Mouse (Mus musculus) spleen, adult 12 weeks (tissue): ENCODE results near the gene Zfp804a.

Source experiments
- DNase-seq: peaks from one replicate; pipeline ENCODE4 v3.0.0; 2022; ENCODE audit warnings: low spot score

Gene Zfp804a

GRCm38 (mm10) chr2:82053185-82053891, at the start of gene Zfp804a:
TSS of gene Zfp804a (plus strand) at chr2:82053222.
- no peak for DNase-seq

- no peak for DNase-seq
These were observed 1.4 kb upstream of the Zfp804a start for GRCm38 (mm10) chr2:82051635-82052034.

GRCm38 (mm10) chr2:82052338-82053184, 461 bp upstream of the Zfp804a start:
- DNase-seq: no peak

- no peak for DNase-seq
These were observed 1.4 kb downstream of the Zfp804a start for GRCm38 (mm10) chr2:82054446-82054845.

- no peak for DNase-seq
These were observed 11.6 kb downstream of the Zfp804a start for GRCm38 (mm10) chr2:82064671-82065070.

- DNase-seq: no peak
These were observed 14.9 kb downstream of the Zfp804a start for GRCm38 (mm10) chr2:82067912-82068311.

GRCm38 (mm10) chr2:82069172-82069571, 16.1 kb downstream of the Zfp804a start:
- no peak for DNase-seq

GRCm38 (mm10) chr2:82076883-82077282, 23.9 kb downstream of the Zfp804a start:
- no peak for DNase-seq

GRCm38 (mm10) chr2:82078287-82078994, 25.4 kb downstream of the Zfp804a start:
- DNase-seq: no peak

GRCm38 (mm10) chr2:82080678-82081077, 27.7 kb downstream of the Zfp804a start:
- no peak for DNase-seq

GRCm38 (mm10) chr2:82113148-82113547, 60.1 kb downstream of the Zfp804a start:
- no peak for DNase-seq

- no peak for DNase-seq
These were observed 60.6 kb downstream of the Zfp804a start for GRCm38 (mm10) chr2:82113650-82114049.

- DNase-seq: no peak
These were observed 66.6 kb downstream of the Zfp804a start for GRCm38 (mm10) chr2:82119577-82119976.

- DNase-seq: no peak
These were observed 125.7 kb downstream of the Zfp804a start for GRCm38 (mm10) chr2:82178693-82179092.

- DNase-seq: no peak
These were observed 128.0 kb downstream of the Zfp804a start for GRCm38 (mm10) chr2:82181010-82181409.

GRCm38 (mm10) chr2:82199901-82200300, 146.9 kb downstream of the Zfp804a start:
- no peak for DNase-seq

GRCm38 (mm10) chr2:82200616-82201015, 147.6 kb downstream of the Zfp804a start:
- no peak for DNase-seq

GRCm38 (mm10) chr2:82210605-82211004, 157.6 kb downstream of the Zfp804a start:
- DNase-seq: no peak

- DNase-seq: no peak
These were observed 158.9 kb downstream of the Zfp804a start for GRCm38 (mm10) chr2:82211972-82212371.

GRCm38 (mm10) chr2:82217873-82218272, 164.9 kb downstream of the Zfp804a start:
- no peak for DNase-seq

GRCm38 (mm10) chr2:82246020-82246419, 193.0 kb downstream of the Zfp804a start:
- no peak for DNase-seq

GRCm38 (mm10) chr2:82246902-82247522, 194.0 kb downstream of the Zfp804a start:
- DNase-seq: no peak
